Mouse (Mus musculus) adrenal gland, adult 2 months (tissue): Measurements from ENCODE around the gene Rbl2. TPM values are rescaled to one million over a fixed set of nuclear protein-coding genes. Genes with fewer than 3 reads are reported as not detected.
A peak's percentile ranks its signal among the peaks of the same experiment; 100 is the strongest.

ENCODE experiments used
- DNase-seq: peaks from one replicate; pipeline ENCODE4 v3.0.0; 2021
- long read RNA-seq: library from polyadenylated mRNA; stranded (forward); transcript quantifications from one replicate; pipeline ENCODE4 v2.0.0, GENCODE M21; 2021
- polyA plus RNA-seq: library from polyadenylated mRNA; depleted of rRNA; stranded (reverse); fragments of >200 nt; gene quantifications from 2 replicates; pipeline ENCODE4 v1.2.3, GENCODE M21; 2012; rRNA removed
- total RNA-seq, 2 experiments: library from RNA; stranded (reverse); gene quantifications; 2 replicates each; pipeline ENCODE4 v1.2.3; 2021

Gene Rbl2
- 10 to 100 TPM; 41.8 to 51.9 TPM for total RNA-seq
- 19.2 and 21.7 TPM in 2 replicates for polyA plus RNA-seq
- long read RNA-seq, full-length matches to known transcripts = 16 of 20 reads
- long read RNA-seq, partial matches to known transcripts = 3 of 20 reads
- long read RNA-seq, other reads (novel, unspliced or antisense) = 1 of 20 reads

DNA sequence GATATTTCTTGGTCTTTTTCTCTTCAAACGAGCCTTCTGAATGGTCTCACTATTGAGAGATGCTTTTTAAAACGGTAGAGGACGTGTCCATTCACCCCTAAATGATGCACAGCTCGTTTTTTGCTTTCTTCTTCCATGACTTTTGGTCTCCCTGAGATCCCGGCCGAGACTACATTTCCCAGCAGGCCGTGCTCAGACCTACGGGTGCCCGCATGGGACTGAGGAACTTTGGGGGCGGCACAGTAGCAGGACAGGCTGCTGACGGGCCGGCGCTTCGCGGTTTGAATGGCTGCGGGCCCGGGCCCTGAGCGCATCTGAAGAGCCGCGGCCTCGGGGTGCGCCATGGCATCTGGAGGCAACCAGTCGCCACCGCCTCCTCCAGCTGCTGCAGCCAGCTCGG, at the start of gene Rbl2:
Gene Rbl2, plus strand, starts transcription at position 224 of the 400 bp plus-strand sequence.
- peak; percentile 98 for DNase-seq

DNA sequence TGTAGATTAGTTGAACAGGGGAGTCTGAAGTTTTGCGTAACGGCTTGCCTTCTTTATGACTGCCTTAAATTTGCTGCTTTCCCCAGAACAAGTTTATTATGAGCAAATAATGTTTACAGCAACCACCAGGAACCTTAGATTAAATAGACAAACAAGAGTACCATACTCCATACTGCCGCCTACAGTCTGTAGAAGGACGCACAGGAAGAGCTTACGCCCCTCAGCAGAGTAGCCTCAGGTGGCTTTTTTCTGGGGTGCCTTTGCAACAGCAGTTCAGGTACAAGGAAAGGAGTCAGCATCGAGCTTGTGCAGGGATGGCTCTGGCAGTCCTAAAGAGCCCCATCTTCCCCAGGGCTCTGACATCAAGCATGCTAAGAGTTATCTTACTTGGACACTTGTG, 35.4 kb upstream of the Rbl2 start:
- no peak for DNase-seq

DNA sequence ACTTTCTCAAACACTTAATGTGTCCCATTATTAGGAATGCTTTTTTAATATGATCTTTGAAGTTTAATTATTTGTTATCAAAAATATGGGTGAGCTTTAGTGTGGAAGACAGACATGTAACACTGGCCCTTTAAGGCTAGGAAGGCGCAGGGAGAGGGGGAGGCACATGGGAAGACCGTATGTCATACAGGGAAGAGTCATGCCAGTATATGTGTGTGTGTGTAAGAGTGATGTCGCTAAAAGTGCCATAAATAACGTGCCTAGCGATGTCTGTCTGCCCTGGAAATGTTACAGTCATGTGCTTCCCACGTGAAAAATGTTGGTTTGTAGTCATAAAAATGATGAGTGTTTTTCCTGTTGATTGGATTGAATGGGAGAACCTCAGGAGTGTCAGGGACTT, 33.0 kb upstream of the Rbl2 start:
- DNase-seq = no peak

DNA sequence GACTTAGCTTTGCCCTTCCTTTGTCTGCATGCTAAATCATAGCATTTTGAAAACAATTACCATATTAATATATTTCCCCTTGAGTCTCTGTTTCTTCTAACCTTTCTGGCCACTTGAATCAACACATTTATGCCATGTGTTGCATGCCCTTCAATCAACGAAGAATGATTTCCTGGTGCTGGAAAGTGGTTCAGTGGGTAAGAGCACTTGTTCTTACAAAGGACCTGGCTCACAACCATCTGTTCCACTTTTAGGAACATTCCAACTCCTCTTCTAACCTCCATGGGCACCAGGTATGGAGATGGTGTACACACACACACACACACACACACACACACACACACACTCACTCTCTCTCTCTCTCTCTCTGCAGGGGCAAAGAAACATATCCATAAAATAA, 31.2 kb upstream of the Rbl2 start:
- DNase-seq = no peak

DNA sequence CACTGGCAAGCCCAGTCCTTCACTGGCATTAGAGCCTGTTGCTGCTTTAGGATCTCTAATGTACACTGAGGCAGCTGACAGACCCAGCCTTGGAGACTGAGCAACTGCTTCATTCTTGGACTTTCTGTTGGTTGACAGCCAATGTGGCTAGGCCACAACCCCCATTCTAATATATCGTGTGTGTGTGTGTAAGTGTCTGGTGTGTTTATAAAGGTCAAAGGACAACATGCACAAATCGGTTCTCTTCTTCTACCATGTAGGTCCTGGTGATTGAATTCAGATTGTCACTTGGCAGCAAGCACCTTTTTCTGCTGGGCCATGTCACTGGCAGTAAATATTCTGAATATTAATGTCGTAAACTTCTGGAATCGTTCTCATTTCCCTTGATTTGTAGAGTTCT, 23.5 kb upstream of the Rbl2 start:
- DNase-seq = no peak

DNA sequence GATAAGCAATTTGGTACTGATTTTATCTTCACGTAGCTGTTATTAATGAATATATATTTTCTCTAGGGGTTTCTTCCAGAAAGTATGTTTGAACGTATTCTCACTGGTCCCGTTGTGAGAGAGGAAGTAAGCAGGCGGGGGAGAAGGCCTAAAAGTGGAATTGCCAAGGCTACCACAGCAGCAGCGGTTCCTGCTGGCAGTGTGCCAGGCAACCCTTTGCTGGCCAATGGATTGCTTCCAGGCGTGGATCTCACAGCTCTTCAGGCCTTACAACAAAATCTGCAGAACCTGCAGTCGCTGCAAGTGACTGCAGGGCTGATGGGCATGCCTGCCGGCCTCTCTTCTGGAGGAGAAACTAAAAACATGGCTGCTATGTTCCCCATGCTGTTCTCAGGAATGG, 18.8 kb upstream of the Rbl2 start:
- peak; percentile 71 for DNase-seq

DNA sequence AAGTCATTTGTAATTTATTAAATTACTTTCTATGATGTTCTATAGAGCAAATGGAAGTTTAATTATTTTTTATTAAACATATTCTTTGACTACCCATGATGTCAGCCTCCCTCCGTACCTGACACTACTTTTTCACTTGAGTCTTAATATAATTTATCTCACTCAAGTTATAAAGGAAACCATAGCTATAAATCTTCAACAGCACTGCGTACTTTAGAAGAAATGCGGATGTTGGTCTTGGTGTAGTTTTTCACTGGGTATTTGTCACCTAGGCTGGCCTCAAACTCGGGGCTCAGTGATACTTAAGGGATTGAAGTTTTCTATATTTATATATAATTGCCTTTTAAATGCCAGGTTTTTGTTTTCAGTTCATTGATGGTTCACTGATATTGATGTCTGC, 15.4 kb upstream of the Rbl2 start:
- no peak for DNase-seq

DNA sequence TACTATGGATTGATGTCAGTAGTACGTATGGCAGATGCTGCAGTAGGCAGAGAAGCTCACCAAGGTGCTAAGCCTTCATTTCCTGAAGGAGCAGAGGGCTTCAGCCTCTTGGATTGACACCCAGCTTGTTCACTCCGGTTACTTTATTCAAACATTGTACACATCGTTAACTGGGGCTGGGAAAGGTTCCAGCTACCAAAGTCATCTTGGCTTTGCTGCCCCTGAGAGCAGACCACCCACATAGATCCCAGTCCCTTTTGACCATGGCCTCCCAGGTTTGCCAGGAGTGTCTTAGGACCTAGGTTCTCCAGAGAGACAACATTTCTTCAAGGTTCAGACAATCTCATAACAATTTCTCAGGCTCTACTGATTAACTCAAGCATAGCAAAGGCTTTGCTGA, 13.0 kb upstream of the Rbl2 start:
- DNase-seq = no peak

DNA sequence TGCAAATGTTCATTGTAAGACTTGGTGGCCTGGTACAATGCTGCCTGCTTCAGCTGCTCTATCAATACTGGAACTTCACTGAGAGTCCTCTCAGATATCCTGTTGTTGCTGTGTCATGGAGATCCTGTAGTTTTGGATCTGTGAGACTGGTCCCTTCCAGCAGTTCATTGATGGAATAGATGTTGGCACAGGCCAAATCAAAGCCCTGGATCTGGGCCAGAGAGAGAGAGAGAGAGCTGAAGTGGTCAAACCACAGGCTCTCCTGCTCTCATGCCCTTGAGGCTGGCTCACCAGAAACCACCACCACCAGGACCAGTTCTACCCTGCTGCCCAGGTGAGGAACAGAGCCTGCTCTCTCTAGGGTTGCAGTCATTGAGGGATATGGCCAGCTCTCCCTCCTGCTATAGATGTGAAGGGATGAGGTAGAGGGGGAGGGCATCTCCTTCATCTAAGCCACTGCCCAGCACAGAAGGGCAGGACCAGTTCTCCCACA, 10.7 kb upstream of the Rbl2 start:
- DNase-seq = peak; percentile 25

DNA sequence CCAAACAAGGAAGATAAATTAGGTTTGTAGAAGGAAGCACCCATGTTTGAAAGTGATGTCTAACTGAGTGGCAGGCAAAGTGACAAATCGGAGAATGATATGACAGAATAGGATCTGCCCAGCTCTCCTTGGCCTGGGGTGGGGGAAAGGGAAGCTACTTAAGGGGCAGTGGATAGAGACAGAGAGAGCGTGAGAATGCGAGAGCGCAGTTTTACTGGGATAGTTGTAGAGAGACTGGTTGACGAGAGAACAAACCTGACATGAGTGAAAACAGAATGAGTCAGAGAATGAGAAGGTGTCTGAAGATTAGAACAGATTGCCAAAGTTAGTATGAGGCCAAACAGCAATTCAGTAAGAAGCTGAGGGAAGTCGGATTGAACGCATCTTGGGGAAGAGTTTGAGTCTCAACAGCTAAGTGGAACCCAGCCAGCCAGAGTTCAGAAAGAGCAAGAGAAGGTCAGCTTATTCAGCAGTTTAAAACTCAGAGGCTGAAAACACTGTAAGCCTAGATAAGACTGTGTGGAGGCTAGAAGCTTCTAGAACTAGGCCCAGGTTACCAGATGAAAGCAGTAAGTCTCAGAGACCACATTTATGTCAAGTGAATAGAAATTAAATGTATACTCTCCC, 9.9 kb upstream of the Rbl2 start:
- no peak for DNase-seq

DNA sequence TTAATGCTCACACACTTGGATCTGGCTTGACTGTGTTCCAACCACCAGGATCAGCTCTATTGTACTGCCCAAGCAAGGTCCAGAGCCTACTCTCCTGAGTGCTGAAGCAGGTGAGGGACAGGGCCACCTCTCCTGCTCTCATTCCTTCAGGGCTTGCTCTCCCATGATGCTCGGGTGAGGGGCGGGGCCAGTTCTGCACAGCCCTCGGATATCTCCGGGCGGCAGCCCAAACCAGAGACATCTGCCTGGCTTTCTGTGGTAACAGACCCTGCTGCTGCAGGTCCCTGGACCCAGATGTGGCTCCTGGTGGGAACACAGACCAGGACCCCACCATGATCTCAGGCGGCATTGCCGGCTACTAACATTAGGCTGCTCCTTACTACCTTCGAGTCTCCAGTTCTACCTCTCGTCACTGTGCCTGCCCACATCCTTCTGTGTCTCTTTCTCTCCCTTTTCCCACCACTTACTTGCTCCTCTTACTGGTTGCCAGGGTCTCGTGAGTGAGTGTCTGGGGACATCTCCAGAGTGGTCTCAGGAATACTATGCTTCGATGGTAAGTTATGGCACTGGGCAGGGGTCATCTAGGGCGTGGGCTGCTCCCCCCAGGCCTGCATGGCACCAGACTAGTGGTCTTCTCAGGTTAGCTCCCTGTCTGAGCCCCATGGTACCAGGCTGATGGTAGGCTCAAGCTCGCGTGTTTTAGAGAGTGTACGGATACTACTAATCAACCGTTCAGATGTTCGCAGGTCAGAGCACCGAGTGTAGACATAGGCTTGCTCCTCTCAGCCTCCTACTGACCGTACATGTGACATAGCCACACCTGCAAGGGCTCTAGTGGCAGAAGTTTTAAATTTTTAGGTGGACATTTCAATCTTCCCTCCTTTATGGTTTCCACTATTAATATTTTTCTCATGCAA, 9.0 kb upstream of the Rbl2 start:
- DNase-seq = no peak

DNA sequence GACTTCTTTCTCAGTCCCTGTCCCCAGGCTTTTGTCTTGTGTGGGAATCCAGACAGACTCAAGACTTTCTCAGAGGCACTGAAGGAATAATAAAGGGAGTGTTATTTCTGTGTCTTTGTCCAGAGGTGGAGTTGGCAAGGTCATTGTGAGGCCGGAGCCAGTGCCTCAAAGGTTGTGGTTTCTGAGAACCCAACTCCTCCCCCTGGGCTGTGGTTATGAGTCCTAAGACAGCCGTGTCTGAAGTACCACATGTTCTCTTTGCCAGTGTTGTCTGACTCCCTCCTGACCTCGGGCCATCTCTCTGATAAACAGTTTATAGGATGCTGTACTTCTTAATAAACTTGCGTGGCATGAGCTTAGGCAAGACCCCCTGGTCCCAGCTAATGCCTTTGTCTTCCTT, 4.7 kb upstream of the Rbl2 start:
- peak; percentile 20 for DNase-seq

DNA sequence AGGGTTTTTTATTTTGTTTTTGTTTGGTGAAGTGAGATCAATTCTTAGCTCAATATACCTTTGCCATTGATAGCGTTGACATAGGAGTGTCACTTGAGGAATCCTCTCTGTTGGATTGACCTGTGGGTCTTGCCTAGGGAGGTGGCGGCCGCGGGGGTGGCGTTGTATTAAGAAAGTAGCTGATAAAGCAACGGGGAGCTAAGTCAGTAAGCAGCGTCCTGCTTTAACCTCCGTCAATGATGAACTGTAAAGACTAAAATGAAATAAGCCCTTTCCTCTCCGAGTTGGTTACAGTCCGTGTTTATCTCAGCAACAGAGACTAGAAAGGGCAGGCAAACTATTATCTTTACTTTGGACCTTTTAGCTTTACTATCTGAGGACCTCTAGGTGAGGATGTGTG, 450 bp upstream of the Rbl2 start:
- peak; percentile 28 for DNase-seq

DNA sequence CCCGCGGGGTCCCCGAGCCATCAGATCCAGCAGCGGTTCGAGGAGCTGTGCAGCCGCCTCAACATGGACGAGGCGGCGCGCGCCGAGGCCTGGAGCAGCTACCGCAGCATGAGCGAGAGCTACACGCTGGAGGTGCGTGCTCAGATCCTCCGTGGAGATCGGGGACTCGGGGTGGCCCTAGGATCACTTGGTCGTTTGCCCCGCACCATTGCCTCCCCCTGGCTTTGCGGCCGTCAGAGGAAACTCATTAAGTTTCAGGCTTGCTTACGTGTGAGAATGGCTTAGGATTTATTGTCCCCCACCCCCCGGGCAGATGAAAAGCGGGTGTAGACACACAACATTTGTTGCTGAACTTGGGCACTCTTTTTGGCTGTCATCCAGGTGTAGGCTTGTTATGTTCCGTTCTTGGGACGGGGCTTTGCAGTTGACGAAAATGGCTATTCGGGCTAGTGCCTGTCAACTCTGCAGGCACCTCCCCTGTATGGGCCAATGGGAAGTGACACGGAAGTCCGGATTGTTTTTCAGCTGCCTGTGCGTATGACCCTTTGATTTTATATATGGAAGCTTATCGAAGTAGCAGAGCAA, 510 bp downstream of the Rbl2 start:
- peak; percentile 89 for DNase-seq

DNA sequence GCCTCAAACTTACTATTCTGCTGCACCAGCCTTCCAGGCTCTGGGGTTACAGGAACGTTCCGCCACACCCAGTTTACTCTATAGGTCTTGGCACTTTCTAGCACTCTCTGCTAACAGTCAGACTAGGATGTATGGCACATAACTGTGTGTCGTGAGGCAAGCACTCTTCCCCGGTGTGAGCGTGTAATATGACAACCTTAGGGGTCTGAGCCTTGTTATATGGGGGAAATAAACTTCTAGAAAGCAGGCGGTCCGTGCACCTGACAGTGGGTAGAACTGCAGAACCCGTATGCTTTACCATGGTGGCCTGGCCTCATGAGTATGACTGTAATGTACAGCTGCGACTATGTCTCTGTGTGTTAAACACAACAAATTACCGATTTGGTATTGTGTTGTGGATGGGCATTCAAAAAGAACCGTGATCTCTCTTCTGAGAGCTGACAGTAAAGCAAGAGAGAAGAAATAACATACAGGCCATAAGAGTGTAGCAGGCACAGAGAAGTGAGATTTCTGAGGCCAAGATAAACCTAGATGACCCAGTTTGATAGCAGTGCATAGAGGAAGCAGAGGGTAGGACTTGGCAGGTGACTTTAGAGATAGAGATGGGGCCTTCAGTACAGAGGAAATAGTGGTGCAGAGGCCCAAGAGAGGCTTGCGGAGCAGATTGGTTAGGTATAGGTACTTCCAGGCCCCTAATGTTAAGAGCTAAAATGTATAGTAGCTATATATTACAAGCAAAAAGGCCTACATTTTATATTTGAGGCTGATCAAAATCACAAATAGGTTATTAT, 7.4 kb downstream of the Rbl2 start:
- DNase-seq = no peak

DNA sequence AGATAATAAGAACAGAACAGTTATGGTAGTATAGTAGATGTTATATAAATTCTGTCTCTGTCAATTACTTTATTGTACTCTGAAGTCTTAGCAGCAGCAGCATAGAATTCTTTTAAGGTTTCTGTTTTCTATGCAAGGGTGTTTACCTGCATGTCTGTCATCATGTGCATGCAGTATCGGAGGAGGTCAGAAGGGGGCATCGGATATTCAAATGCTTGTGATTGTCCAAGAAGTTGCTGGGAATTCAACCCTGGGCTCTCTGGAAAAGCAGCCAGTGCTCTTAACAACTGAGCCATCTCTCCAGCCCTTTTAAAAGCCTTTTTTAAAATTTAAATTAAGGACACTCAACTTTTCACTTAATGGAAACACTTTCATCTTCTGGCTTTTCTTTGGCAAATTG, 9.8 kb downstream of the Rbl2 start:
- no peak for DNase-seq

DNA sequence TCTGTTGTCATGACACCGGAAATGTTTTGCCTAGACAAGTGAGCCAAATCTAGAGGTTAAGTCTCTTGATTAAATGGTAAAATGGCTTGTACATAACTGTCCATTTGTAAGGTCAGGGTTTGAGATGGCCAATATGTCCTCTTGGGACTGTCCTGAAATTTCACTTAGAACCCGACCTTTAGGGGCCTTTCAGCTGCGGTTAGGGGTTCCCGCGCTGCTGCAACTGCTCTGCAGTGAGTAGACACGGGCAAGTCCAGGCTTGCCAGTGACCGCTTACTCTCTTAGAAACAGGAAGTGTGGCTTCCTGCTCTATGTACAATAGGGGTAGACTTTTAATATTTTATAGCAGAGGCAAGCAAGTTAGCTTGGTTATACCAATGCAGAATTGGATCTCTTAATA, 12.1 kb downstream of the Rbl2 start:
- DNase-seq = no peak

DNA sequence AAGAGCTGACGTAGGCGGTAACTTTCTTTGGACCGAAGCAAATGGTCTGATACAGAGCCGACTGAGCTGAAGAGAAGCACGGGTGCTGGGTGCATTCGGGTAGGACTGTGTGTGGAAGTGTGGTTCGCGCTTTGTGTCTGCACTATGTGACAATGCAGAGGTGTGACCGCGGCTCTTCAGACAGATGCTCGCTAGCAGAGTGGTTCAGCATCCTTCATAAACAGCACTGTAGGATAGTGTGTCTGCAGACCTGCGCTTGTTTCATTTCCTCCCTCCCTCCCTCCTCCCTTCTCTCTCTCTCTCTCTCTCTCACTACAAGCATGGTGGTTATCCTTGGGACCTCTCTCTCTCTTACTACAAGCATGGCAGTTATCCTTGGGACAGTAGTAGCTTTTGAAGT, 12.6 kb downstream of the Rbl2 start:
- DNase-seq = no peak

DNA sequence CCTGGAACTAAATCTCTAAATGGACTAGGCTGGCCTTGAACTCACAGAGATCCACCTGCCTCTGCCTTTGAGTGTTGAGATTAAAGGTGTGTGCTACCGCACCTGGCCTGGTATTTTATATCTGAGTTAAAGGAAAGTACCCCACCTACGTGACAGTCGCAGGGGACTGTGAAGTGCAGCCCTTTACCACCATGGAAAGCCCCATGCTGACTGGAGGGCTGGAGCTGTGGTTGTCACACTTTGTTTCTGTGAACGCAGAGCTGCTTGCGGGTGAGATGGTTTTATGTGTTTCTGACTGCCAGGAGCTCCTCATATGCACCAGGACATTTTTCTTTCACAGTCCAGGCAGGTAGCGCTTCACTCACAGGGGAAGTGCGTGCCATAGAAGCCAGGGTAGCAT, 18.6 kb downstream of the Rbl2 start:
- no peak for DNase-seq

DNA sequence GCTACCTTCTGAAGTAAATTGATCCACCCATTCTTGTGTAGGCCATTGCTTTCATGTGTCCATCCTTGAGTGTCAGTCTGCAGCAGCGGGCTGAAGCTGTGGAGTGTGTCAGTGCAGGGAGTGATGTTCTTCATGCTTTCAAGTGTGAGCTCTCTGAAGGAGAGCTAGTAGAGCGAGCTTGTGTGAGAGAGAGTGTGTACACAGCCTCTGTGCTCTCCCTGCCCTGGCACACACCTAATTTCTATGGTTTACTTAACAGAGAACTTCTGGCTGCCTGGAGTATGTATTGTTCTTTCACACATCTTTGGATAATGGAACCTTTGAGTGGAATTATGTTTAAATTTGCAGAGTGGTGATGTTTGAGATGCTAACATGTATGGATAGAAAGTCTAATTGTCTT, 19.7 kb downstream of the Rbl2 start:
- no peak for DNase-seq

DNA sequence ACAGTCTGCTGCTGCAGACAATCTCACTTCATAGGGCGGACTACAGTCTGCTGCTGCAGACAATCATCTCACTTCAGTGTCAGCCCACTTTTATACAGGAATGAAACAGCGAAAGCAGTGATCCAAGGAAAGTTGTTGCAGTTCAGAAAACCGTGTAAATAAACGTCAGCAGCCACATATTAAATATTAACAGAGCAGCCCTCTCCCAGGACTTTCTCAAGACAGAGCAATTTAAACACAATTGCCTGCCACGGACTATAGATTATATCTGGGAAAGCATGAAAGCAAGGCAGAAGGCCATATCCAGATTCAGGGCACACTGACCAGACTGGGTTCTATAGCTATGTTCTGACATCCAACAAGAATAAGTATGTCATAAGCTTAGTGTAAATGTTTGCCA, 24.3 kb downstream of the Rbl2 start:
- DNase-seq = no peak

DNA sequence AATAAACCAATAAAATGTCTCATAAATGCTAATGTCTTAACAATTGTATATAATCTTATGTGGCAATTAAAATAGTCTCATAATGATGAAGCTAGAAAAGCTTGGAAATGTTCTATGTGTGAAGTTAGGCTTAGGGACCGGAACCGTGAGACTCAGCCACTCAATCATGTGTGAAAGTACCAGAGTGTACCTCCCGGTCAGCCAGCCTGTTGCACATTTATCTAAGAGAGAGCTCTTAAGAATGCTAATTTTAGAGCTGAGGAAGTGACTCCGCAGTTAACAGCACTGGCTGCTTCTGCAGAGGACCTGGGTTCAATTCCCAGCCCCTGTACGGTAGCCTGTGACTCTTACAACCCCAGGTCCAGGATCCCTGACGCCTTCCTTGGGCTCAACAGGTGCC, 28.2 kb downstream of the Rbl2 start:
- no peak for DNase-seq
